Mouse (Mus musculus) liver, postnatal 0 days (tissue): ENCODE data around the gene Fgf15. TPM values are rescaled to one million over a fixed set of nuclear protein-coding genes. Genes with fewer than 3 reads are reported as not detected.

ENCODE experiments used
- ATAC-seq: fragments of 200-750 bp; cut with Nextera tagmentation; 2 replicates; pipeline ENCODE4 v1.8.0; 2017; ENCODE audit warnings: mild to moderate bottlenecking, moderate library complexity
- DNase-seq: peaks from one replicate; pipeline ENCODE4 v3.0.0-alpha.2; 2016
- H3K27ac ChIP-seq: fragments of 300-500 bp; sonication (generic); 2 replicates; pipeline ENCODE4 v1.5.1; 2014; ENCODE audit warnings: antibody characterized with exemption, moderate library complexity, mild to moderate bottlenecking, low read depth
- H3K27me3 ChIP-seq: fragments of 300-500 bp; sonication (generic); 2 replicates; pipeline ENCODE4 v1.6.1; 2014; ENCODE audit warnings: low read length, control low read depth, mixed read lengths; ENCODE audit not compliant: insufficient read depth
- H3K36me3 ChIP-seq: fragments of 300-500 bp; sonication (generic); replicated peaks from 2 replicates; pipeline ENCODE4 v1.6.1; 2014; ENCODE audit warnings: mild to moderate bottlenecking, control low read depth, low read length, moderate library complexity, mixed read lengths; ENCODE audit not compliant: insufficient read depth
- H3K4me1 ChIP-seq: fragments of 300-500 bp; sonication (generic); 2 replicates; pipeline ENCODE4 v1.6.1; 2014; ENCODE audit warnings: antibody characterized with exemption, mild to moderate bottlenecking, control low read depth; ENCODE audit not compliant: insufficient read depth
- H3K4me2 ChIP-seq: fragments of 300-500 bp; sonication (generic); 2 replicates; pipeline ENCODE4 v1.6.1; 2014; ENCODE audit warnings: low read depth, mild to moderate bottlenecking, low read length, moderate library complexity, mixed read lengths
- H3K4me3 ChIP-seq: fragments of 300-500 bp; sonication (generic); 2 replicates; pipeline ENCODE4 v1.5.1; 2014; ENCODE audit warnings: low read depth, low read length
- H3K9ac ChIP-seq: fragments of 300-500 bp; sonication (generic); replicated peaks from 2 replicates; pipeline ENCODE4 v1.6.1; 2014; ENCODE audit warnings: mild to moderate bottlenecking, moderate library complexity
- H3K9me3 ChIP-seq: fragments of 300-500 bp; sonication (generic); 2 replicates; pipeline ENCODE4 v1.6.1; 2016; ENCODE audit warnings: mild to moderate bottlenecking, control low read depth, low read length, mixed read lengths
- CTCF ChIP-seq: sonication (generic); IDR thresholded peaks from 2 replicates; pipeline ENCODE4 v1.5.1; 2016; ENCODE audit warnings: antibody characterized with exemption, low read depth
- EP300 ChIP-seq: IDR thresholded peaks from 2 replicates; pipeline ENCODE4 v1.6.1; 2016; ENCODE audit warnings: antibody characterized with exemption, low read depth, mild to moderate bottlenecking
- WGBS: fragments of 180-500 bp; shearing (Covaris S2); extraction: QIAGEN DNeasy Blood & Tissue Kit; methylation state at CpG from one replicate; pipeline ENCODE4 v1.1.7; 2014; ENCODE audit not compliant: insufficient replicate concordance; 5-methylcytosine and 5-hydroxymethylcytosine counted together
- polyA plus RNA-seq: library from polyadenylated mRNA; unstranded; fragments of >200 nt; fragmentation: Nextera tagmentation; extraction: Ambion mirVana; gene quantifications from 2 replicates; pipeline ENCODE4 v1.2.1, GENCODE M21; 2015

The Fgf15 gene
- polyA plus RNA-seq, 1 experiment from 2014 or later = not detected

DNA sequence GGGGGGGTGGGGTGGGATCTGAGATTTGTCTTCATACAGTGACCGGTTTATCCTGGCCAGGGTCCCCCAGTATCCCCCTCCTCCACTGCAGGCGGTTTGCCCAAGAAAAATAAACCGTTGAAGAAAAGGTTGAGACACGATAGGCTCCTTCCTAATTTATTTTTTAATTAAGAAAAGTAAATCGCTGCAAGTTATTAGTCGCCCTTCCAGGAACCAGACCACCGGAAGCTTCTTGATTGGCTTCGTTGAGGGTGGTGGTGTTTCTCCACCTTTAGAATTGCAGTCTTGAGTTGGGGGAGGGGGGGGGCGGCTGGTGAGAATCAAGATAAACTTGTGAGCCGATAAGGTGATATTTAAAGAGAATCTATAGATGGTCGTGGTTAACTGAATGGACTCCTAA is 44.3 kb downstream of the Fgf15 start:
- H3K36me3 ChIP-seq = no peaks in the 10 kb centered on the region
- H3K4me1 ChIP-seq = peaks cover 38% of the 10 kb centered on the region
- TF ChIP-seq EP300 = no peak
- no peak for TF ChIP-seq CTCF
- 0 out of 2 replicates have a peak overlapping the region, but pooled peaks have one; percentile 6 for H3K9ac ChIP-seq
- no peak overlapping the region for H3K27ac ChIP-seq
- under 1% methylated on average over 11 of the region's 11 CpGs for WGBS
- no peaks in the 10 kb centered on the region for H3K9me3 ChIP-seq
- DNase-seq (no peak), ATAC-seq (no peak)
- peaks cover 61% of the 10 kb centered on the region for H3K27me3 ChIP-seq
- peak overlapping the region; percentile 64; the same call in 1 of the 2 replicates for H3K4me3 ChIP-seq
- H3K4me2 ChIP-seq = peak overlapping the region; percentile 95

GRCm38 (mm10) chr7:144941242-144941831 is 45.0 kb downstream of the Fgf15 start:
- no peak for TF ChIP-seq EP300
- TF ChIP-seq CTCF = no peak
- H3K4me1 ChIP-seq = peaks cover 38% of the 10 kb centered on the region

DNA sequence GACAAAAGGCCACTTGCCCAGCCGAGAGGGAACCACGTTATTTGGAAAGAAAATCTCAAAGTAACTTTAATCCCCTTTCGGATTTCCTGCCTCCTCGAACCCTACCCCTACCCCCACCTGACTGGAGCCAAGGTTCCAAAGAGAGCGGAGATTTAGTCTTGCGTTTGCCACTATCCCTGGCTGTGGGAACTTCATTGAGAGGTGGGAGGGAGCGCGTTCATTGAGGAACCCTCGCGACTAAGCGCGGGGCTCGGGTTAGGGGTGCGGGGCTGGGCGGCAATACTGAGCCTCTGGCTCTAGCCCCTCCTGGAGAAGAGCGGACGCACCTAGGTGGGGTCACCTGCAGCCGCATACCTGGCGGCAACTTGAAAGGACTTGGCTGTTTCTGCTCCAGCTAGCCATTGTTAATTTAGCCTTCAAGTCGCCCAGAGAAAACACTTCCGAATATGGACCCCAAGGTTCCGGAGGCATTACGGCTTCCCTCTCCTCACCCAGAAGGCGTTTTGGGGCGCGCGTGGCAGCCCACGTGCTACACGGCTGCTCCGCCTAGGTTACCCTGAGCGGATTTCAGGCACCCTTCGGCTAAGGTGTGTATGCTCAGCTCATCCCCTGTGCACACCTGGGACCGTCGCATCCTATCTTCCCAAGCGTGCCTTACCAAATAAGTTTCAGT is 45.9 kb downstream of the Fgf15 start:
- Histone ChIP-seq H3K9me3 (no peaks in the 10 kb centered on the region), H3K4me2 (peak overlapping the region; percentile 95), H3K9ac (0 out of 2 replicates have a peak overlapping the region, but pooled peaks have one; percentile 51), H3K36me3 (no peaks in the 10 kb centered on the region), H3K27ac (peak overlapping the region; percentile 52; the same call in 1 of the 2 replicates), H3K4me1 (peaks cover 38% of the 10 kb centered on the region), H3K27me3 (peaks cover 61% of the 10 kb centered on the region), H3K4me3 (peak overlapping the region; percentile 54)
- TF ChIP-seq EP300 = no peak
- no peak for TF ChIP-seq CTCF
- ATAC-seq (no peak), DNase-seq (no peak)
- WGBS = under 1% methylated on average over 35 of the region's 35 CpGs

More at GRCm38 (mm10) chr7:144941242-144941831, 45.0 kb downstream of the Fgf15 start:
- DNase-seq (peak; percentile 80), ATAC-seq (peak; percentile 69)
- under 1% methylated on average over 39 of the region's 39 CpGs for WGBS
- peaks cover 61% of the 10 kb centered on the region for H3K27me3 ChIP-seq
- peak overlapping the region; percentile 95 for H3K4me2 ChIP-seq
- H3K27ac ChIP-seq = peak overlapping the region; percentile 62
- H3K36me3 ChIP-seq = no peaks in the 10 kb centered on the region
- peak overlapping the region; percentile 51 for H3K9ac ChIP-seq
- no peaks in the 10 kb centered on the region for H3K9me3 ChIP-seq
- peak overlapping the region; percentile 54 for H3K4me3 ChIP-seq

- DNase-seq (no peak), ATAC-seq (no peak)
- 2% methylated on average over 20 of the region's 20 CpGs for WGBS
- peak overlapping the region; percentile 95 for H3K4me2 ChIP-seq
- no peaks in the 10 kb centered on the region for H3K9me3 ChIP-seq
- H3K9ac ChIP-seq = peak overlapping the region; percentile 41
- H3K4me3 ChIP-seq = peak overlapping the region; percentile 26; the same call in 1 of the 2 replicates
- peaks cover 59% of the 10 kb centered on the region for H3K27me3 ChIP-seq
- TF ChIP-seq CTCF = no peak
- no peak for TF ChIP-seq EP300
- peaks cover 38% of the 10 kb centered on the region for H3K4me1 ChIP-seq
- no peak overlapping the region for H3K27ac ChIP-seq
- no peaks in the 10 kb centered on the region for H3K36me3 ChIP-seq
Measured at GRCm38 (mm10) chr7:144942744-144943135, 46.4 kb downstream of the Fgf15 start.

DNA sequence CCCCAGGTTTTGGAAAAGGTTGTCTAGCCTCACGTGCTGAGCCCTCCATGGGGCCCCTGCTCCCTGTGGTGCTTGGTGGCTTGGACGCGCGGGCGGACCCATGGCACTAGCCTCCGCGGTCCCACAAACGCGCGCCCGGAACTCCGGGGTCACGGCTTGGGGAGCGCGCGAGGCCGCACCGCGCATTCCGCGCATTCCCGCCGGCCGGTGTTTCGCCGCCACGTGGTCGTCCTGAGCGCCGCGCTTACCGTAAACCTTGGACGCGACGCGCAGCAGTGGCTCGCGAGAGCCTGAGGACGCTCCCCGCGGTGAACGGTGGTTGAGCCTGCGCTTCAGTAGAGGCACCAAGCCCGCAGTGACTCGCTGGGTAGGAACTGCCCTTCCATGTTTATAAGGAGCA is 46.9 kb downstream of the Fgf15 start:
- no peak overlapping the region for H3K27ac ChIP-seq
- under 1% methylated on average over 42 of the region's 45 CpGs for WGBS
- H3K4me3 ChIP-seq = peak overlapping the region; percentile 26
- no peaks in the 10 kb centered on the region for H3K36me3 ChIP-seq
- H3K9ac ChIP-seq = peak overlapping the region; percentile 41
- peak overlapping the region; percentile 95 for H3K4me2 ChIP-seq
- H3K27me3 ChIP-seq = peaks cover 54% of the 10 kb centered on the region
- peak; percentile 62 for ATAC-seq
- peak; percentile 76 for DNase-seq
- H3K9me3 ChIP-seq = no peaks in the 10 kb centered on the region
- H3K4me1 ChIP-seq = peaks cover 38% of the 10 kb centered on the region
- peak; percentile 42 for TF ChIP-seq CTCF
- no peak for TF ChIP-seq EP300

Other genes with a start within 250 kb of the Fgf15 start
- 0.47 and 1.1 TPM in 2 replicates for gene Ano1, start 144.6 kb upstream of the Fgf15 start, polyA plus RNA-seq
- gene Fgf3, start 58.4 kb upstream of the Fgf15 start, polyA plus RNA-seq = not detected in 2 replicates
- not detected in 2 replicates for gene Fgf4, start 49.2 kb upstream of the Fgf15 start, polyA plus RNA-seq
- gene LTO1, start 18.6 kb downstream of the Fgf15 start, polyA plus RNA-seq = 6.3 and 7.0 TPM in 2 replicates
- 10.1 TPM in 2 replicates for gene Ccnd1, start 43.4 kb downstream of the Fgf15 start, polyA plus RNA-seq